Mouse (Mus musculus) cerebellum, adult 8-10 months (tissue): ENCODE results near the gene Cpa2.

Source experiments
- DNase-seq: peaks from one replicate; pipeline ENCODE4 v3.0.0; 2022

The Cpa2 gene

DNA sequence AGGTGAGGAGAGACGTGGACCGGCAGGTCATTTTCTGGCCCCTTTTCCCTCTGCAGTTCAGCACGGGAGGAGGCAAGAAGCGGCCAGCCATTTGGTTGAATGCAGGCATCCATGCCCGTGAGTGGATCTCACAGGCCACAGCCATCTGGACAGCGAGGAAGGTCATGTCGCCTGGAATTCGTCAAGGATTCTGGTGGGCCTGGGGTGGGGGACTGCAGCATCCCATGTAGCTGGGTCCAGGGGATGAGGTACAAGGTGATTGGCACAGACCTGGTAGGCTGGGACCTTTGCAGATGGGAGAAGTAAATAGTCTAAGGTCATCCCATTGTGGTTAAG is 39.4 kb downstream of the Cpa2 start:
- DNase-seq: no peak

DNA sequence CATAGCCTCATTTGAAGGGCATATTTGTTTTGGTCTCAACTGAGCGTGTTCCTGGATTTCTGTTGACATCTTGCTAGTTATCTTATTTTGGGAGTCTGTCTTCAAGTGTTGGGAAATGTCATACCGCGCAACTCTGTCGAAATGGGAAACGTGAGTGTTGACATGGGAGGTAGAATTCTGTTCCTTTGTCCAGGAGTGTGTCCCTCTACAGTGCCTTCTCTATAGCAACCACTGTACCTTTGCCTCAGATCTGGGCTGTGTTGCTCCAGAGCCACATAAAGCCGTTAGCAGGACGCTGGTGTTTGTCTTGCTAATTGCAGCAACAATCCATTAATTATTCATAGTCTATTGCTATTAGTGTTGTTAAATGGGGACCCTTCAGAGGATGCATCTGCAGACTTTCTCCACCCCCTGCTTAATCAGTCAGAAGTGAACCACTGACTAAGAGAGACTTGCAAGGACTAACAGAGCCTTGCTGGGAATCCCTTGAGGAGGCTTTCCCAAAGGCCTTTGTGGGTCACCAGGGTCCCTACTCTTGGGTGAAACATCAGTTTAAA is 45.6 kb downstream of the Cpa2 start:
- no peak for DNase-seq

GRCm38 (mm10) chr6:30589819-30590218 is 48.4 kb downstream of the Cpa2 start:
- DNase-seq: no peak

- DNase-seq: no peak
Observed at GRCm38 (mm10) chr6:30591851-30592404, 50.5 kb downstream of the Cpa2 start.

DNA sequence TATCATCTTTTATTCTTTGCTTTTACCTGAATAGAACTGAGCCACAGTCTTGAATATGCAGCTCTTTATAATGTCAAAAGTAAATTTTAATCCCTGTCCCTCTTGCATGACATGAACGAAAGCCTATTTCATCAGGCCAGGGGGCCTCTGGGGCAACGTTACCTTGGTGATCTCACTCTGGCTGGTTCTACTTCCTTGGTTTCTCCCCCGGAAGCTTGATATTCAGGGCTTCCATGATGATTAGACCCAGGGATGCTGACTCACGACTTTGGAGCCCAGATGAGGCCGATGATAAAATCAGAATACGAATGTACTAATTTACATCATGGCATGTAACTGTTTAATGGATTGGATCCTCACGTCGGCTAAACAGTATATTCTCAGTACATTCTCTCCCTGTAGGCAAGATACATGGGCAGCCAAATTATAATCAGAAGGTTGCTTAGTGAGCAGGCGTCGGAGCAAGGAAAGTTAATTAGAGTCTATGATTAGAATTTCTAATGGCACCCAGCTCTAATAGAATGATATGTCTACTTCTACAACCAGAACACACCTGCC is 51.1 kb downstream of the Cpa2 start:
- no peak for DNase-seq

DNA sequence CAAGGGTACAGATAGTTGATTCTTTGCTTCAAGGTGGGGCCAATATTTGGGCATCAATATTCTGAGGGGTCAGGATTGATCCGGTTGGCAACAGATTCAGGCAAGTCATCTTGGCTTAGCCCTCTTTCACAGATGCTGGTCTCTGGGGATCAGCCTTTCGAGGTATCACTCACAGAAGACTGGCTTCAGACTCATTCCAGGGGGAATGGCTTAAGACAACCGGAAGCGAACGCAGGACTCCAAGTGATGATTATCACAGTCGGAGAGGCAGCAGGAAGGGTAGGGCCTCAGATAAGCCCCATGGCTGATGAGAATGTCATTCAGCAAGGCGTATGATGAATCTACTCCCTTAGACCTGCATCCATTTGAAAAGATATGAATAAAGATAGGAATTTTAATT is 53.0 kb downstream of the Cpa2 start:
- no peak for DNase-seq

DNA sequence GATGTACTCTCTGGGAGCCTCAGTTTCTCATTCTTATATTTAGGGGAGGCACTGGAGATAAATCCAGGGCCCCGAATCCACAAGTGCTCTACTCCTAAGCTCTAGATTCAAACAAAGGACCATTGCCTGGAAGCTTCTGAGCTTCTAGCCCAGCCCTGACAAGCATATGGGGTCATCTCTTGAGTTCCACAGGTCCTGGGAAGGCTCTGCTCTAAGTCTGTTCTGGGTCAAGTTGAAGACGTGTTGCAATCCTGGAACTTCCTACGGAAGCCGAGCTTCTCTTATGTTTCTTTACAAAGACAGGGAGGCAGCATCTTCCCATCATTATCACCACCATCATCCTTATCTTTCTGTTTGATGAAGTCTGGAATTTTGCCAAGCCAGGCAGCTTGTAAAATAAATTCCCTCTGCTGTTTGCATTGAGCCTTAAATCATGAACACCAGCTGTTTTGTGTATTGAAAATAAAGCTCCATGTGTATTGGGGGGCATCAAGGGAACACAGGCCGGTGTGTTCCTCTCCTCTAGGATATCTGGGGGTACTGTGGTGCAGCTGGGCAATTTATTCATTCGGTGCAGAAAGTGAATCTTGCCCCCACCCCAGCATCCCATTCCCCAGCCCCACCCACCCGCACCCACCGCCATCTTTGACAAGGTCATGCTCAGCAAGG is 55.0 kb downstream of the Cpa2 start:
- no peak for DNase-seq

- DNase-seq: no peak
Observed at GRCm38 (mm10) chr6:30600033-30600432, 58.7 kb downstream of the Cpa2 start.

DNA sequence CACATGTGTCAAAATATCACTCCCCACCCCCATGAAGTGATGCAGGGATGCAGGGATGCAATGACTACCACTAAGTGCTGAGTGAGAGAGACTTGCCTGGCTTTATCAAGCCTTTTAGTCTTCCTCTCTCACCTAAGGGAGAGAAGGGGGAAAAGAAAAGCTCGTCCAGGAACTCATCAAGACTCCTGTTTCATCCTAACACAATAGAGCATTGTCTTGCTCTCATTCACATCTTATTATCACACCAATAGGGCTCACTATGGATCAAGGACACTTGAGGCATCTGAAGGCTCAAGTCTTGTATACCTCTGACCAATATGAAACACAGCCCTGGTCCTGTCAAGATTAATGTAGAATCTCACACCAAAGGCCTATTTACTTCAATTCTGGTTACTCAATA is 59.6 kb downstream of the Cpa2 start:
- DNase-seq: no peak

- DNase-seq: no peak
Observed at GRCm38 (mm10) chr6:30604342-30604867, 63.0 kb downstream of the Cpa2 start.

DNA sequence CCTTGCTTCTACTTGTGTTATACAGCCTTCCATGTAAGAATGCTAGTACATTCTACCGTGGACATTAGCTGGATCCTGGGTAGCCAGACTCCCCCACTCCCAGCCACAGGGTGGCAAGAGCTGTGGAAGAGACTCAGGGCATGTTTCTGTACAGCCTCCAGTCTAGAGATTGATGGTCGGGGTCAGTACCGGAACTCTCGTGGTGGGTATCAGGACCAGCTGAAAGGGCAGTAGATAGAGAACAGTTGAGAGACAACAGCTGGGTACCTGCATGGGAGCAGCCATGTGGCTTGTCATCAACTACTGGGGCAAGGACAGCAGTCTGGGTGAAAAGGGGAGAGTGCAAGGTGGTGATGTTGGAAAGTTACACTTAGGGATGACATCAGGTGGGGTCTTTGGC is 63.7 kb downstream of the Cpa2 start:
- no peak for DNase-seq

DNA sequence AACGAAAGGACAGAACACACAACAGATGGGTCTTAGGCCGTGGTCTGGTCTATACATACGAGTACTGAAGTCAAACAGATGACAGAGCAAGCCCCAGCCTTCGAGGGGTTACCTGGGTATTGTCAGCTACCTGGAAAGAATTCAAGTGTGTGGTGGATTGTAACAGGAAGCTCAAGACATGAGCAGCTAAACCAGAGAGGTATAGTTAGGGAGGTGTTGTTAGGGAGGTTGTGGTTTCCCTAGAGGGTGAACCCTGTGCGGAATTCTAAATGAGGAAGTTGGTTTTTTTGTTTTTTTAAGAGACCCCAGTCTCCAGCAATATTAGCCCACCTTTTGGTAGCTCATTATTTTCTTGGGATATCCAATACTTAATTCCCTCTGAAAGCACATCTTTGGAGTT is 64.3 kb downstream of the Cpa2 start:
- no peak for DNase-seq

DNA sequence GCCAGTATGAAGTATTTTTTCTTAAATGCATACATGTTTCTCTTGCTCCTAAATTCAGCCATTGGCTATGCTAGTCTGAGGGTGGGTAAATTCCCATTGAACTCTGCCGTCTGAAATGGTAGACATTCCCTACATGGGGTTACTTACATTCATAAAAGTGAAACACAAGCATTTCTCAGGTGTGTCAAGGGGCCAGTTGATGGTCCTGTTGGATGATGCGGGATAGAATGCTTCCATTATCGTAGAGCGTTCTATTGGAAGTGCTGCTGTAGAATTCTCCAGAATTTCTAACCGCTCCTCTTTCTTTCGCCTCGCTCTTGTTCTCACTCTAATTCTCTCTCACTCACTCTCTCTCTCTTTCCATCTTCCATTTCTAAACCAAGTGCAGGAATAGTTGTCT is 69.3 kb downstream of the Cpa2 start, which contains the start of gene Cpa5:
Gene Cpa5 (plus strand): TSS at position 301 of the 400 bp plus-strand sequence.
- no peak for DNase-seq

- no peak for DNase-seq
Observed at GRCm38 (mm10) chr6:30611212-30611611, 69.8 kb downstream of the Cpa2 start.
